Mouse (Mus musculus) gastrocnemius, postnatal 4 days (tissue): Measurements from ENCODE around the gene Farsa. TPM values are rescaled to one million over a fixed set of nuclear protein-coding genes. Genes with fewer than 3 reads are reported as not detected.

Source experiments
- DNase-seq, 2 experiments: peaks; one replicate each; pipeline ENCODE4 v3.0.0; 2021 to 2022; ENCODE audit warnings: low spot score in 2 of 2, mixed read lengths in 2 of 2
- microRNA-seq: library from miRNA; unstranded; fragments of <30 nt; microRNA quantifications from one replicate; pipeline ENCODE4 v1.2.0, GENCODE M21; 2021
- total RNA-seq, 2 experiments: library from RNA; stranded (reverse); gene quantifications; 2 replicates each; pipeline ENCODE4 v1.2.3; 2021

Gene Farsa
- total RNA-seq, 2 experiments from 2014 or later, result 37.2 to 41.3 TPM

DNA sequence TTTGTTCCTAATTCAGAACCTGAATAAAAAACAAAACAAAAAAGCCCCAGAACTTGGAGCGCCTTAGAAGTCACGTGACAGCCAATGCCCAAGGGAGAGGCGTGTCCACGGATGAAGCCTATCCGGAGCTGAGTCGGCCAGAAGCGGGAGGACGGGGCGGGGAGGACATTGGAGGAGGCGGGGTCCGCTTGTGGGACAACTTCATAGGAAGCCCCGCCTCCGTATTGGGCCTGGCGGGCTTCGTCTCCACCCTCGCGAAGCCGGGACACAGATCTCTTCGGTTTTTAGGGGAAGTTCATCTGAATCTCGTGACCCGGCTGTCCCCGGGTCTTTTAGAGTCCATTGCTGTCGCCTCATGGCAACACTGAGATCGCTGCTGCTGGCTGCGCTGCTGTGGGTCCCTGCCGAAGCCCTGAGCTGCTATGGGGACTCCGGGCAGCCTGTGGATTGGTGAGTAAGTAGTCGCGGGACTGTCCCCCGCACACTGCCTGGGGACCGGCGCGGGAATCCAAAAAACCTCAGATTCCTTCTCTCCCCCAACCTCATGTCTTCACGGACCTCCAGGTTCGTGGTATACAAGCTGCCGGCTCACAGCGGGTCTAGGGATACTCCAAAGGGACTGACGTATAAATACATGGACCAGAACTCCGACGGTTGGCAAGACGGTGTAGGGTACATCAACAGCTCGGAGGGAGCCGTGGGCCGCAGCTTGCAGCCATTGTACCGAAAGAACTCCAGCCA lies 51.8 kb downstream of the Farsa start, which contains the start of gene Dnase2a:
Dnase2a (plus strand) TSS at position 140 of the 741 bp plus-strand sequence.
- DNase-seq, result peak; percentile 93 to 97

DNA sequence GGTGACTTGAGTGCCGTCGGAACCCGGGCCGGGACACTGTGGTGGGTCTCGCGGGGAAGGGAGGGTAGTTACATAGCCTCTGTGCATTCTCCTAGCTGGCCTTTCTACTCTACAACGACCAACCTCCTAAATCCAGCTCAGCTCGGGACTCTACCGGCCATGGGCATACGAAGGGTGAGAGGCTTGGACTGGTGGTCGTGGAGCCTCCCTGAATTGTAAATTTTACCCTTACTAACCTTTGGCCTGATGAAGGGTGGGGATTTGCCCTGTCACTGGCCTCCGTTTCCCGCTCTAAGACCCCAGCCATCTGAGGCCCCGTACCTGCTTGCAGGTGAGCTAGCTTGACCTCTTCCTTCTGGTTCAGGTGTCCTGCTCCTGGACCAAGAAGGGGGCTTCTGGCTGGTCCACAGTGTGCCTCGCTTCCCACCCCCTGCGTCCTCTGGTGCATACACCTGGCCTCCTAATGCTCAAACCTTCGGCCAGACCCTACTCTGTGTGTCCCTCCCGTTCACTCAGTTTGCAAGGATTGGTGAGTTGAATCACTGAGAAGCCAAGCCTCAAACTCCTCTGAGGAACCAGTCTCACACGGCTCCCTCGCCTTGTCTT lies 52.5 kb downstream of the Farsa start:
- DNase-seq, result no peak

GRCm38 (mm10) chr8:84909949-84910348 lies 53.2 kb downstream of the Farsa start:
- no peak for DNase-seq

DNA sequence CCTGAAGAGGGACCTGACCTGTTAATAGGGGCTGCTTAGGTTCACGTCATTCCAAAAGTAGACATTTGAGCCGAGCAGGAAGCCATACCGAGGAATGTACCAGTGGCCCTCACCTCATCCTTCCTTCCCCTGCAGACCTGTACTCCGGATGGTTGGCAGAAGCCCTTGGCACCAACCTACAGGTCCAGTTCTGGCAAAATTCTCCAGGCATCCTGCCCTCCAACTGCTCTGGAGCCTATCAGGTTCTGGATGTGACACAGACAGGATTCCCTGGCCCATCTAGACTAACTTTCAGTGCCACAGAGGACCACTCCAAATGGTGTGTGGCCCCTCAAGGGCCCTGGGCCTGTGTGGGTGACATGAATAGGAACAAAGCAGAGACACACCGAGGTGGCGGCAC lies 53.8 kb downstream of the Farsa start:
- no peak for DNase-seq

GRCm38 (mm10) chr8:84911854-84912253 lies 55.1 kb downstream of the Farsa start:
- no peak for DNase-seq

DNA sequence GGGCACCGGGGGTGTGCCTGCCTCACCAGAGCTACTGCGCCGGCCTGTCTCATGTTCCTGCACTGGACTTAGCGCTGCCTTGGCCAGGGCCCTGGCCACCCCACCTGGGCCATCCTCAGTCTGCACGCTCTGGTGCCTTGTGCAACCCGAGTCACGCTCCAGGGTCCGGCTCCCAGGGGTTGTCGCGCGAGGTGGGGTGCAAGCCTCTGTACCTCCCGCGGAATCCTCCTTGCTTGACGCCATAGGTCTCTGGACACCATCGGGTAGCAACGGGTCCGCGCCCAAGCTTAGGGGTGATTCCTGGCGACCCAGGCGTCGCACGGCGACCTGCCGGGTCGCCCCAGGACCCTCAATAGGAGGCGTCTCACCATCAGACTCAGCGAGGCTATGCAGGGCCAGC lies 55.6 kb downstream of the Farsa start:
- DNase-seq, result no peak

DNA sequence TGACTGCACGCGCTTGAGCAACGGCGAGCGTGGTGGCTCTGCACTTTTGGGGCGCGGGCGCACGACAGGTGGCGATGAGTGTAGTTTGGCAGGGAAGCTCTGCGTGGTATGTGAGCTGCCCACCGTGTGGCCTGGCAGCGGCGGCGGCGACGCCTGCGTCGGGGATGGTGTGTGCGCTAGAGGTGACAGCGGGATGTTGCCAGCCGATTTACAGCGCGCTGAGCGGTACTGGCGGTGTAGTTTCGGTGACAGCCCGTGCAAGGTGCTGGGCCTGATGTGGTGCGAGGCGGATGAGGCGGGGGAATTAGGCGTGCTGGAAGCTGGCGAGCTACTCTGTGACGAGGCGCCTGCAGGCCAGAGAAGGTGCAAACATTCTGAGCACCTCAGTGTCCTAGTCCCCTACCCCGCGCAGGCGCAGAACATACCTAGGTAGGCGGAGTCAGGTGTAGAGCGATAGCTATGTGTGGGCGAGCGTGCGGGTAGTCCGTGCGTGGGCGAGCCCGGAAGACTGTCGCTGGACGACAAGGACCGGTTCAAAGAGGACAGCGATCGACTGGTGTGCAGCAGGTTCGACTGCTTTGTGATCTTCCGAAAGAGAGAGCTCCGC lies 56.2 kb downstream of the Farsa start:
- DNase-seq, result no peak

DNA sequence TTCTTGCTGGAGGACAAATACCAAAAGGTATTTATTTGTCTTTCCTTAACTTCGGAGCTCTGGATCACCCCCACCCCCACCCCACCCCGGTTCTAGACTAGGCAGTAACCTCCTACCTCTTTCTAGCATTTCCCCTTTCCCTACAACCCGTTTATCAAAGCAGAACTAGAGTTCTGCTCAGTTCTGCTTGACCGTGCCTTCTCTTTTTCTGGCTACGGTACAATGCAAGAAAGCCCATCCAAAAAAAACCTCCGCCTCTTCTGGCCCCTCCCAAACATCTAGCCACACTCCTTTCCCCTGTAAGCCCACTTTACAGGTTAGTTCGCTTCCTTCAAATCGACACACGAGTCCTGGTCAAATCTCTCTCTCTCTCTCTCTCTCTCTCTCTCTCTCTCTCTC lies 56.7 kb downstream of the Farsa start:
- no peak for DNase-seq

GRCm38 (mm10) chr8:84913960-84914359 lies 57.2 kb downstream of the Farsa start:
- DNase-seq, result no peak

- no peak for DNase-seq
Measured at GRCm38 (mm10) chr8:84915269-84915668, 58.5 kb downstream of the Farsa start.

GRCm38 (mm10) chr8:84917781-84918180 lies 61.0 kb downstream of the Farsa start:
- DNase-seq, result no peak

- DNase-seq, result no peak
Measured at GRCm38 (mm10) chr8:84918646-84919045, 61.9 kb downstream of the Farsa start.

Small RNA genes within 50 kb of the gene (microRNA-seq; reads per million reads assigned to microRNA genes)
- 1.1 reads per million for gene Mir7069

Other genes with a start within 250 kb of the Farsa start
- 10 to 100 TPM; 21.5 to 26.1 TPM for gene Ier2, start 194.1 kb upstream of the Farsa start, total RNA-seq
- 10 to 100 TPM; 50.5 to 53.8 TPM for gene Trmt1, start 170.7 kb upstream of the Farsa start, total RNA-seq
- 10 to 100 TPM; 44.9 to 45.6 TPM for gene Nacc1, start 169.1 kb upstream of the Farsa start, total RNA-seq
- gene Lyl1, start 155.5 kb upstream of the Farsa start, total RNA-seq, result 1 to 10 TPM; 6.0 to 7.1 TPM
- gene G430095P16Rik, start 134.0 kb upstream of the Farsa start, total RNA-seq, result 10 to 100 TPM in 1 of 2 experiments, 1 to 10 TPM in 1; 7.8 to 10.2 TPM
- gene Nfix, start 56.6 kb upstream of the Farsa start, total RNA-seq, result 100 to 1,000 TPM; 517 to 591 TPM
- gene Dand5, start 34.2 kb upstream of the Farsa start, total RNA-seq, result 1 to 10 TPM; 6.3 to 6.8 TPM
- 10 to 100 TPM; 33.3 to 36.0 TPM for gene Gadd45gip1, start 25.5 kb upstream of the Farsa start, total RNA-seq
- 100 to 1,000 TPM; 121 to 123 TPM for gene Rad23a, start 16.3 kb upstream of the Farsa start, total RNA-seq
- 100 to 1,000 TPM; 339 to 368 TPM for gene Calr, start 10.1 kb upstream of the Farsa start, total RNA-seq
- gene Syce2, start 15.1 kb downstream of the Farsa start, total RNA-seq, result 10 to 100 TPM; 15.3 to 18.0 TPM
- 10 to 100 TPM; 22.1 to 28.2 TPM for gene Gcdh, start 36.9 kb downstream of the Farsa start, total RNA-seq
- gene Klf1, start 44.9 kb downstream of the Farsa start, total RNA-seq, result under 1 TPM in 1 of 2 experiments, not detected in 1; 0.67 TPM
- gene Dnase2a, start 51.6 kb downstream of the Farsa start, total RNA-seq, result 1 to 10 TPM; 6.9 to 7.0 TPM
- under 1 TPM in 1 of 2 experiments, not detected in 1; 0.07 TPM for gene Mast1, start 80.4 kb downstream of the Farsa start, total RNA-seq
- gene Rtbdn, start 90.0 kb downstream of the Farsa start, total RNA-seq, result not detected
- 1 to 10 TPM in 1 of 2 experiments, not detected in 1; 2.0 TPM for gene Gm49661, start 112.4 kb downstream of the Farsa start, total RNA-seq
- 100 to 1,000 TPM; 317 to 327 TPM for gene Prdx2, start 112.6 kb downstream of the Farsa start, total RNA-seq
- gene Rnaseh2a, start 112.8 kb downstream of the Farsa start, total RNA-seq, result 10 to 100 TPM; 38.7 to 45.2 TPM
- gene Junb, start 121.7 kb downstream of the Farsa start, total RNA-seq, result 10 to 100 TPM in 1 of 2 experiments, 1 to 10 TPM in 1; 10.0 to 10.1 TPM
- gene Hook2, start 133.6 kb downstream of the Farsa start, total RNA-seq, result 1 to 10 TPM; 3.5 to 4.5 TPM
- not detected for gene Best2, start 157.5 kb downstream of the Farsa start, total RNA-seq
- gene Asna1, start 168.3 kb downstream of the Farsa start, total RNA-seq, result 10 to 100 TPM; 51.7 to 56.5 TPM
- 100 to 1,000 TPM; 126 to 127 TPM for gene Trir, start 169.8 kb downstream of the Farsa start, total RNA-seq
- gene Tnpo2, start 179.9 kb downstream of the Farsa start, total RNA-seq, result 10 to 100 TPM; 42.8 to 46.7 TPM
- 10 to 100 TPM; 10.6 to 12.9 TPM for gene Fbxw9, start 203.1 kb downstream of the Farsa start, total RNA-seq
- not detected for gene Gm5741, start 211.0 kb downstream of the Farsa start, total RNA-seq
- gene Dhps, start 214.8 kb downstream of the Farsa start, total RNA-seq, result 10 to 100 TPM; 28.7 to 29.4 TPM
- 10 to 100 TPM; 46.0 to 49.7 TPM for gene Wdr83os, start 223.8 kb downstream of the Farsa start, total RNA-seq
- 10 to 100 TPM; 17.5 to 18.4 TPM for gene Wdr83, start 224.3 kb downstream of the Farsa start, total RNA-seq
- 10 to 100 TPM; 28.0 to 30.2 TPM for gene Man2b1, start 226.3 kb downstream of the Farsa start, total RNA-seq